Mouse (Mus musculus) lung, adult 2 months (tissue): ENCODE data around the gene Rcan3.
A peak's percentile ranks its signal among the peaks of the same experiment; 100 is the strongest.

ENCODE experiments used
- CTCF ChIP-seq: fragments of 200-500 bp; IDR thresholded peaks from 2 replicates; pipeline ENCODE4 v1.5.1; 2011; ENCODE audit warnings: mild to moderate bottlenecking, low read length, control low read depth; ENCODE audit not compliant: insufficient read depth
- POLR2A ChIP-seq: fragments of 200-500 bp; IDR thresholded peaks from 2 replicates; pipeline ENCODE4 v1.6.1; 2011; ENCODE audit warnings: low read depth, mild to moderate bottlenecking, control low read depth, low read length, borderline replicate concordance; ENCODE audit errors: extremely low read depth

DNA sequence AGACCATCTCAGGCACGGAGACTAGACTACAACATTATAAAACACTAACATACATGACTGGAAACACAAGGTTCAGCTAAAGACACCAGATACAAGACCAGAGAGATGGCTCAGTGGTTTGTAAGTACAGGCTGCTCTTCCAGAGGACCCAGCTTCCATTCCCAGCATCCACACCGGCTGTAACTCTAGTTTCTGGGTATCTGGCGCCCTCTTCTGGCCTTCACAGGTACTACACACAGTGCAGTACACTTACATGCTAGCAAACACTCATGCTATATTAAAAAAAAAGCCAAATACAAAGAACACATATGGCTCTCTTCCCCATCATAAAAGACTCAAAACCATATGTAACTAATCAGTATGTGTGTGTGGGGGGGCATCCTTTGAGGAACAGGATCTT, 58.2 kb downstream of the Rcan3 start:
- TF ChIP-seq CTCF (peak; percentile 27; the same call in 1 of the 2 replicates), POLR2A (no peak)
